Mouse (Mus musculus) right cerebral cortex, postnatal 4 days (tissue): ENCODE data around the gene Dnase2a.
A peak's percentile ranks its signal among the peaks of the same experiment; 100 is the strongest.
"Not testable (repeated sequence)": the region's sequence is repeated elsewhere in the genome, so short reads cannot be mapped to it uniquely, and the experiment has no call there.

Source experiments
- DNase-seq: peaks from one replicate; pipeline ENCODE4 v3.0.0-alpha.2; 2022

The Dnase2a gene

DNA sequence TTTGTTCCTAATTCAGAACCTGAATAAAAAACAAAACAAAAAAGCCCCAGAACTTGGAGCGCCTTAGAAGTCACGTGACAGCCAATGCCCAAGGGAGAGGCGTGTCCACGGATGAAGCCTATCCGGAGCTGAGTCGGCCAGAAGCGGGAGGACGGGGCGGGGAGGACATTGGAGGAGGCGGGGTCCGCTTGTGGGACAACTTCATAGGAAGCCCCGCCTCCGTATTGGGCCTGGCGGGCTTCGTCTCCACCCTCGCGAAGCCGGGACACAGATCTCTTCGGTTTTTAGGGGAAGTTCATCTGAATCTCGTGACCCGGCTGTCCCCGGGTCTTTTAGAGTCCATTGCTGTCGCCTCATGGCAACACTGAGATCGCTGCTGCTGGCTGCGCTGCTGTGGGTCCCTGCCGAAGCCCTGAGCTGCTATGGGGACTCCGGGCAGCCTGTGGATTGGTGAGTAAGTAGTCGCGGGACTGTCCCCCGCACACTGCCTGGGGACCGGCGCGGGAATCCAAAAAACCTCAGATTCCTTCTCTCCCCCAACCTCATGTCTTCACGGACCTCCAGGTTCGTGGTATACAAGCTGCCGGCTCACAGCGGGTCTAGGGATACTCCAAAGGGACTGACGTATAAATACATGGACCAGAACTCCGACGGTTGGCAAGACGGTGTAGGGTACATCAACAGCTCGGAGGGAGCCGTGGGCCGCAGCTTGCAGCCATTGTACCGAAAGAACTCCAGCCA, at the start of gene Dnase2a:
Gene Dnase2a, plus strand, starts transcription at position 140 of the 741 bp plus-strand sequence.
- DNase-seq = peak; percentile 71

DNA sequence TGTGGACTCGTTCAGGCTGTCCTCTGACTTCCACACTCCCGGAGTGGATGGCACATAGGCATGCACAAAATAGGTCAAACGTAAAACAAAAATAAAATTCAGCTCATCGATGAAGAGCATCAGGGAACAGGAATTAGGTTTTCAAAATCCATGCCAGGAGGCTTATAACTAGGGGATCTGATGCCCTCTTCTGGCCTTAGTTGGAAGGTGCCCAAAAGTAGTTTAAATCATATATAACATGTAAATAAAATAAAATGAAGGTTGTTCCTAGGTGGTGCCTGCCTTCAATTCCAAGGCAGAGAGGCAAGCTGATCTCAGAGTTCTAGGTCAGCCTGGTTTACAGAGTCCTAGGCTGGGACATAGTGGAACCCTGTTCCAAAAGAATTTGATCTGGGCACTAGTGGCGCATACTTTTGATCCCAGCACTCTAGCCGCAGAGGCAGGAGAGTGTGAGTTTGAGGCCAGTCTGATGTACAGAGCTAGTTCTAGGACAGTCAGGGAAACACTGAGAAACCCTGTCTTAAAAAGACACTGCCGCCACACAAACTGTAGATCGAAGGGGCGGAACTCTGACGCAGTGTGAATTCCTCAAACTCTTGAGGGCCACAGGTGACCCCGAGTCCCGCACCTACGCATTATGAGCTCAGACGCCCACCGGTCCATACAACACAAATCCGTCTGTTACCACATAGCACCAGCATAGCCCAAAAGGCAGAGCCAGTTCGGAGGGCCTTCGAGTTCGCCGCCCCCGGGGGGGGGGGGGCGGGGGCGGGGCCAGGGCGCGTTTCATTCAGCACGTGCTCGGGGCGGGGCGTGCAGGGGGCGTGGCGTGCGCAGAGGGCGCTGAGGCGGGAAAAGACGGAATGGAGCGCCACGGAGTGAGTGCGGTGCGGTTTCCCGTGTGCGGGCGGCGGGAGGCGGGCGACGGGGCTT, 36.7 kb upstream of the Dnase2a start, which contains the start of gene Syce2:
Gene Syce2, plus strand, starts transcription at position 736 of the 933 bp plus-strand sequence.
- peak; percentile 80 for DNase-seq

DNA sequence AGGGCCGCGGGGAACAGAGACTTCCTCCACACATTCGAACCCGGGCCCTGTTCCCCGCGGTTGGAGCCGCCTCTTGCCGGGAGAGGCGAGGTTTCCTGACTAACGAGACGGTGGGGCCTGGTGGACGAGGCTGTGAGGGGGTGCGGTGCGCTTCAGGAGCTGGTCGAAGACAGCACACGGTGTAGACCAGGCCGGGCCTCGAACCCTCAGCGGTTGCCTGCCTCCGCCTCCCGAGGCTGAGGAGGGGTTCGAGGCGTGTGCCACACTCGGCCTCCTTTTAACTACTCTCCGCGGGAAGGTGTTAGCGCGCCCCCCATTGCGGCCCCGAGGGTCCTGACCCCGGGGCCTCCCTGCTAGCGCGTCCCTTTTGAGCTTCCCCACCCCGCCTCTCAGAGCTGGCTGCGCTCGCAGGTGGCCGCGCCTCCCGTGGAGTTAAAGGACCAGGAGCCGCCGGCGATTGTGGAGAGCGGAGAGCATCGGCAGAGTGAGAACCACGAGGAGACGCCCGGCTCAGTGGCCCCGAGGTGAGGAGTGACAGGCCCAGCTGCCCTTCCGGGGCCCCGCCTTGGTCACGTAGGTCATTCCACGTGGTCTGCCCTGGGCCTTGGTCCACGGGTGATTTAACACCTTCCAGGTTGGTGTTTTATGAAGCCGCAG, 35.9 kb upstream of the Dnase2a start:
- peak; percentile 29 for DNase-seq

DNA sequence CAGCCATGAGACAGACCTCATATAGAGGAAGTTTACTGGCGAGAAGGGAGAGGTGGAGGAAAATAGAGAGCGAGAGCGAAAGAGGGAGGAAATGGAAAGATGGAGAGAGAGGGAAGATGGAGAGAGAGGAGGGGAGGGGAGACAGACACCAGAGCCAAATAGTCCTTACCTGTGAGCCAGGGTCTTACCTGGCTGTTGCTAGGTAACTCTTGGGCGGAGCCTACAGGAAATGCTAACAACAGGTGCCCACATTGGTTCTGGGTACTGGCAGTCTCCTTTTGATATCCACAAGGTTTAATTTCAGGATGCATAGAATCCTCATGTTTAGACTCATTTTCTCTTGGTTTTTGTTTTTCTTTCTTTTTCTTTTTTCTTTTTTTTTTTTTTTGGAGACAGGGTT, 35.3 kb upstream of the Dnase2a start:
- DNase-seq = no peak

DNA sequence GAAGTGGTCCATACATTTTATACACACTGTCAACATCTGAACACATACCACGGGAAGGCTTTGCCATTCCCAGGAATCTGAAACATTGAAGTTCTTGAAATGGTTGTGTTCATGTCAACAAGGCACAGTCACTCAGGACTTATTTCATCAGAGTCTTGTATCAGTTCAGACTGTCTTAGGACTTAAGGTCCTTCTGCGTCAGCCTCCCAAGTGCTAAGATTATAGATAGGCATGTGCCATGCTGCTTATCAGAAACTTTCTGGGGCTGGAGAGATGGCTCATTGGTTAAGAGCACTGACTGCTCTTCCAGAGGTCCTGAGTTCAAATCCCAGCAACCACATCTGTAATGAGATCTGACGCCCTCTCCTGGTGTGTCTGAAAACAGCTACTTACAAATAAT, 34.0 kb upstream of the Dnase2a start:
- no peak for DNase-seq

DNA sequence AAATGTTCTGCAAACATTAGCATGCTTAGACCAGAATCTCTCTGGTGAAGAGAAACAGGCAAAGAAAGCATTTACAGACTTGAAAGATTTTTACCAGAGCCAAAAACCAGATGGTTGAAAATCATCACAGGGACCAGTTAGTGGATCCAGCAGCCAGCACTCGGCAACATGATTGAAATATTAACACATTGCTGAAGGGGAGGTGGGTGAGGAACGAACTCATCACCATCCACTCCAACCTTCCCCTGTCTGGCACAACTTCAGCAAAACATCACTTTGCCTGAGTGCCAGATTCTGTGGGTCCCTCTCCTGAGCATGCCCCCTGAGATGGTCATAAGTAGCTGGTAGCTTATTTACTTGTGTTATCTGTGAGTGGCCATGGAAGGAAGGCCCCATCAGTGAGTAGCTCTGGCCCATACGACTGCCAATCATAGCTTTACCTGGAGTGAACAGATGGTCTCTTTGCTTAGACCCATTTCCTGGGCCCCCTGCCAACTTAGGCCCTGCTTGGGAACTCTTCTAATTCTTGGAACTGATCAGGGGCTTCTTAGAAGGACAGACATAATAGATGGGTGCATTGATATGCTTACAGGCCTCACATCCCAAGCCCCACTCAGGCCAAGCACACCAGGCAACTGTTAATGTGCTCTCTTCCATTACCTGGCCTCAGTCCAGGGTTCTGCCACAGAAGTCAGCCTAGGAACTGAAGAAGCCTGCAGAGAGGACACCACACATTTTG, 30.9 kb upstream of the Dnase2a start:
- no peak for DNase-seq

DNA sequence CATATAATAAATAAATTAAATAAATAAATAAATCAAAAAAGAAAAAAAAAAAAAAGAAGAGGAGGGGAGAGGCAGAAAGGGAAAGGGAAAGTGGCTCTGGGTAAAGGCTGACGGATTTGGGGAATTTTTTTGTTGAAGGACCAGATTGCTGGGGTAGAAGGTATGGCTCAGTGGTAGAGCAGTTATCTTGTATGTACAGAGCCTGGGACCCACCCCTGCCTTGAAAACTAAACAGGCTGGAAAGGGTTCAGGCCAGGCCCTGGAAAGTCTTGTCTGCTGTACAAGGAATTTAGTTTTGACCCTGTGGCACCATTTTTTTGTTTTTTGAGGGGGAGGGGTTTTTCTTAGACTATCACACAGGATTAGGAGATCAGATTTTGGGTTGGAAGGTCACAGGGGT, 29.4 kb upstream of the Dnase2a start:
- no peak for DNase-seq

DNA sequence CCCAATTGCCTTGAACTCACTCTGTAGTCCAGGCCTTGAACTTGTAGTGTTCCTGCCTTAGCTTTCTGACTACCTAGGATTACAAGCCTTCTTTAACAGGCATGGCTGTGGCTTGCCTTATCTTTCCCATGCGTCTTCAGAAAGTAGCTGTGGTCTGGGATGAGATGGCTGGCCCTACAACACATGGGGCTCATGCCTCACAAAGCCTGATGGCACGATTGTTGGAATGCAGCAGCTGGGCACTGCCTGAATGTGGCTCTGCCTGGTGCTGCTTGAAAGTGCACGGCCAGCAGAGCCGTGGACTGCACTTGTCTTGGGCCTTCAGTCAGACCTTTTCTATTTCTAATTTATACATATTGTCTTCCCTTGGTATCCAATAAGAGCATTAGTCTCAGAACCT, 23.6 kb upstream of the Dnase2a start:
- DNase-seq = no peak

DNA sequence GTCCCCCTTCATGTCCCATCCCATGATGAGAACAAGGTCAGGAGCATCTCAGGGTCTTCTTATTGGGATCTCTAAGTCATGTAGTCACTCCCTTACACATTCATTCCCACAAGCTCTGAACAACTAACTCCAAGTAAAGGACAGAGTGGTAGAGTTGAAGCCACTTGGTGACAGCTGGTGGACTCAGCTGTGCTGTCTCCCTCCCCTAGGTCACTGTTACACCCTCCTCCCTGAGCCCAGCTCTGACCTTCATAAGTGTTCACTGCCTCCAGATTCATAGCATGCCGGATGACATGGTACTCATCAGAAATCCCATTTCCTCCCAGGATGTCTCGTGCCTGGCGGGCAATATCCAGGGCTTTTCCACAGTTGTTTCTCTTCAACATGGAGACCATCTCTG, 20.1 kb upstream of the Dnase2a start:
- no peak for DNase-seq

DNA sequence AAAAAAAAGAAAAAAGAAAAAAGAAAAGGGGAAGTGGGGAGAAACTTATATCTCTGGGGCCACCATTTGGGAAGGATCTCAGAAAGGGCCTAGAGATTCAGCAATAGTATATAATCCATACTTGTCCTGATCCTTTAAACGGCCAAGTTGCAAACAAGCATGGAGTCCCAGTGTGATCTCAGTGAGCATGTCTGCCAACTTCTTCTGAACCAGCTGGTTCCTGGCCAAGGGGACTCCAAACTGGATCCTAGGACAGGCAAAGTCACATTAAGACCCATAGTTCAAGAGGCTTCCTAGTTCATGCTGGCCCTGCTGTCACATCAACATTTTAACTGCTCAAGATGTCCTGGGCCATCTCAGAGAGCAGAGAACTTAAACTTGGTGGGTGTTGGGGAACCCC, 19.2 kb upstream of the Dnase2a start:
- DNase-seq = no peak

DNA sequence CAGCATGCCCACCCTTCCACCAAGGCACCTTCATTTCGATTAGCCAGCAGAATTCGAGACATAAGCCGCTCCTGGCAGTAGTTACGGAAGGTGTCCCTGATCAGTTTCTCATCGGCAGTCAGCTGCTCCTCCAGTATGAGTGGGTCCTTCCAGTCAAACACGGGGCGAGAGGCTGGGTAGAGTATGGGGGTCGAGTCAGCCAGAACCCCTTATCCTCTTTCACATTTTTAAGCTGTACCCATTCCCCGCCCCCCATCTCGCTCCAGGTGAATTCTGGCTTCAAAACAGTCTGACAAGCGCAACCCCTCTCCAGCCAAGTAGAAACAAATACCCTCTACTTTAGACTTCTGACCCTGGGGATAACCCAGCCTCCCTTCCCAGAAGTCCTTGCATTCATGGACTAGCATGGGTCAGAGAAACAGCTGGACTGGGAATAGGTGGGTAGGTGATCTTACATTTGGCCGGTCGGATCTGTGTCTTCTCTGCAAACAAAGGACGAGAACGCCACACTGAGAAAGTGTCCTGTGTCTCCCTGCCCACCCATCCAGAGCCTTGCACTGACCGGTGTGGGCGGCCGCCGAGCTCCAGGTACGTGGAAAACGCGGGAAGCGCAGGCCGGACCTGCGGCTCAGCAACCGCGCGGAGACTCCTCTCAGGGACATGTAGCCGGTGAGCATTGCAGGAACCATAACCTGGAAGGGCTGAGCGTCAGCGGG, 15.2 kb upstream of the Dnase2a start:
- DNase-seq = no peak

DNA sequence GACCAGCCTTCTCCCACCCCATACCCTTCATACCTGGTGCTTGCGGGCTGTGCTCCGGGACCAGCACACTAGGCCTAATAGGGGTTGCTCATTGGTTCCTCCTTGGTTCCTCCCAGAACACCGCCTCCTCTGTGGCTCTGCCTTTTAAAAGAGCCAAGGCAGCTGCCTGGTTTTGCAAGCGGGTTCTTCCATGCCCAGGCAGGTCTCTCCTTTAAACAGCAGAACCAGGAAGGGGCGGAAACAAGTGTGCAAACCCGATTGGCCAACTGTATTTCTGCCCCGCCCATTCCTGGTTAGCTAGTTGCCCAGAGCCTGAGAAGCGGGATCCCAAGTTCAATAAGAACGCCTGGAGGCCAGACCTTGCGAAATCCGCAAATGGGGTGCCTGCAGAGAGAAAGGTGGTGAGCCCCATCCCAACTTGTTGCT, 14.6 kb upstream of the Dnase2a start, which contains the start of gene Gcdh:
Gene Gcdh, minus strand, starts transcription at position 213 of the 426 bp plus-strand sequence.
- DNase-seq = peak; percentile 72

DNA sequence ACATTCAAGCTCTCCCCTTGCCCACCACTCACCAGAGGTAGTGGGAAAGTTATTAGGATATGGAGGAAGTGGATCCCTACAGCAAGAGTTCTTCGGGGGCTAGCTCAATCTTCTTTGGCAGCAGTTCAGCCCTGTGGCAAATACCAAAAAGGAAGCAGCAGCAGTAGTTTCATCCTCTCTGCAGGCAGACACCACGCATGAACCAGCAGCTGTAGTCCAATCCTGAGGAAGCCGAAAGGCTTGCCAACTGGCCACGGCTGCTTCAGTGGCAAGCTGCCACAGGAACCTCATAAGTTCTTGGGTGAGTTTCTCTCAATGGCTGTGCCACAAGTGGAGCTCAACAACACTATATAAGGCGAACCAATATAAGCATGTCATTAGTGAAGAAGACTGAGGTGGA, 12.4 kb upstream of the Dnase2a start:
- DNase-seq = no peak

DNA sequence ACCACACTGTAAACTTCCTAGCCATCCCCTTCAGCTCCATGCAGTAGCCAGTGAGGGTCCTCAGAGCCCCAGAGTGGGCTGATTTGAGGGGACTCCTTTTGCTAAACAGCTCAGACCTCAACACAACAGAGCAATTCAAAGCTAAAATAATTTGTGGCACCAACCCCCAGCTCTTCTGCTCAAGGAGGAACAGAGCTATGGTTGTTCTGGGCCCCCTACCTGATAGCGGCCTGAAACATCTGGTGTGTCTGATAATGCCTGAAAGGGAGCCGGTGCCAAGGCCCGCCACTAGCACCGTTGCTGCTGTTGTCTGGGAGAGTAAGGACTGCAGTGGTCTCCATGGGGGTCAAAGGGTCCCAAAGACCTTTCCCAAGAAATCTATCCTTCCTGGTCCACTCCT, 7.3 kb upstream of the Dnase2a start:
- no peak for DNase-seq

DNA sequence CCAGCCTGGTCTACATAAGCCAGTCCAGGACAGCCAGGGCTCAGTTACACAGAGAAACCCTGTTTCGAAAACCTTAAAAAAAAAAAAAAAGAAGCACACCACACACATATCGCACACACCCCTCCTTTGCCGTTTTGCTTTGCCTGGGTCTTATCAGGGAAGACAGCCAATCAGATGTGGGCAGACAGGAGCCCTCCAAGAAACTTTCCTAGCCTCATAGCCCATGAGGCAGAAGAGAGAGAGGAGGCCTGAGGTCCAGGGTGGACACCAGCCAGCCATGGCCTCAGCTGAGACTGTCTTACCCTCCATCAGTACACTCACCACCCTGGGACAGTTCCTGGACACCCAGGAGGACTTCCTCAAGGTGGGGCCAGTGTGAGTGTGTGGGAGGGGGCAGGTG, 6.6 kb upstream of the Dnase2a start, which contains the start of gene Klf1:
Gene Klf1, plus strand, starts transcription at position 177 of the 400 bp plus-strand sequence.
- DNase-seq = no peak

DNA sequence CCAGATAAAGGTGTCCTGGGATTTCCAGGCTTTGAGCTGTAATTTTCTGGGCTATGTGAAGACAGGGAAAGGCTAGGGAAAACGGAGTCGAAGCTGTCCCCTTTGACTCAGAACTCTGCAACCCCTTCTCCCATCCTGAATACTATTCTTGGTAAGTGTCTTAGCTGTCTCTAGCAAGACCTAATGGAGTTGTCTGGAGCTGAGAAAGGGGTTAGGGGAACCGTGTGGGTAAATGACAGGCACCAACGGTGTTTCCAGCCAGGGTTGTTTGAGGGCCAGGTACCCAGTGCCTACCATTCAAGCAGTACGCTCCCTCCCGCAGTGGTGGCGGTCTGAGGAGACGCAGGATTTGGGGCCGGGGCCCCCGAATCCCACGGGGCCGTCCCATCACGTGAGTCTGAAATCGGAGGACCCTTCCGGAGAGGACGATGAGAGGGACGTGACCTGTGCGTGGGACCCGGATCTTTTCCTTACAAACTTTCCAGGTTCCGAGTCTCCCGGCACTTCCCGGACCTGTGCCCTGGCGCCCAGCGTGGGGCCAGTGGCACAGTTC, 5.9 kb upstream of the Dnase2a start:
- no peak for DNase-seq

DNA sequence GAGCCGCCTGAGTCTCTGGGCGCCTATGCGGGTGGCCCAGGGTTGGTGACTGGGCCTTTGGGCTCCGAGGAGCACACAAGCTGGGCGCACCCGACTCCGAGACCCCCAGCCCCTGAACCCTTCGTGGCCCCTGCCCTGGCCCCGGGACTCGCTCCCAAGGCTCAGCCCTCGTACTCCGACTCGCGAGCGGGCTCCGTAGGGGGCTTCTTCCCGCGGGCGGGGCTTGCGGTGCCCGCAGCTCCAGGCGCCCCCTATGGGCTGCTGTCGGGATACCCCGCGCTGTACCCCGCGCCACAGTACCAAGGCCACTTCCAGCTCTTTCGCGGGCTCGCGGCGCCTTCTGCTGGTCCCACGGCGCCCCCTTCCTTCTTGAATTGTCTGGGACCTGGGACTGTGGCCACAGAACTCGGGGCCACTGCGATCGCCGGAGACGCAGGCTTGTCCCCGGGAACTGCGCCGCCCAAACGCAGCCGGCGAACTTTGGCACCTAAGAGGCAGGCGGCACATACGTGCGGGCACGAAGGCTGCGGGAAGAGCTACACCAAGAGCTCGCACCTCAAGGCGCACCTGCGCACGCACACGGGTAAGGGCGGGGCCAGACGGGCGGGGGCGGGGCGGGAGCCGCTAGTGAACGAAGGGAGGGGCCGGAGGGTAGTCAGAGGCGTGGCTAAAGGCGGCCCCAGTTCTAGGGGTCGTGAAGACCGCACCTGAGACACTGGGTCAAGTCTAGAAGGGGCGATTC, 5.3 kb upstream of the Dnase2a start:
- DNase-seq = peak; percentile 92

DNA sequence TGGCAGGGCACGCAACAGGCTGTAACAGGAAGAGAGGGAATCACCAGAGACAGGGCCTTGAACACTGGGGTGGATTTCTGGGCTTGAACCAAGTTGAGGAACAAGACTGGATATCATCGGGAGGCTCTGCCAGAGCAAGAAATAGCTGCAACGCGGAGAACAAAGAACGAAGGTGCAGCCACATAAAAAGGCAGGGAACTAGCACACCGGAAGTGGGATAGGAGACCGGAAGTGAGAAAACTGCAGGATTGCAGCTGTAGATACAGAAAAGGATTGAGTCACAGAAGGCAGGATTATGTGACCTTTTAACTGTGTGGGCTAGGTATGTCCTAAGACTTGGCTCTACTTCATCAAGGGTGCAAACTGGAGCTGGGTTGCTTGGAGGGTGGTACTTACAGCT, 4.0 kb upstream of the Dnase2a start:
- no peak for DNase-seq

DNA sequence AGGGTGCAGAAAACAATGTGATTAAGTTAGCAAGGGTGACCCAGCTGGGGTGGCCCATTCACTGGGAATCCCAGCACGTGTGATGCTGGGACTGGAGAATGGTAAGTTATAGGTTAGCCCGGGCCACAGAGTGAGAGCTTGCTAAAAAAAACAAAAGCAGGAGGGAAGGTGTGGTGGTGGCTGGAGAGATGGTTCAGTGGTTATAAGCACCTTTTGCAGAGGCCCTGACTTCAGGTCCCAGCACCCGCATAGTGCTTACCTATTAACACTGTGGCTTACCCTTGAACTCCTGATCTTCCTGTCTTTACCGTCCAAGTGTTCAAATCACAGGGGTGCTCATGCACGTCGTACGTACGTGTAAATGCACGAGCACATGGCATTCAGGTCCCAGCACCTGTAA, 1.3 kb upstream of the Dnase2a start:
- DNase-seq = no peak

DNA sequence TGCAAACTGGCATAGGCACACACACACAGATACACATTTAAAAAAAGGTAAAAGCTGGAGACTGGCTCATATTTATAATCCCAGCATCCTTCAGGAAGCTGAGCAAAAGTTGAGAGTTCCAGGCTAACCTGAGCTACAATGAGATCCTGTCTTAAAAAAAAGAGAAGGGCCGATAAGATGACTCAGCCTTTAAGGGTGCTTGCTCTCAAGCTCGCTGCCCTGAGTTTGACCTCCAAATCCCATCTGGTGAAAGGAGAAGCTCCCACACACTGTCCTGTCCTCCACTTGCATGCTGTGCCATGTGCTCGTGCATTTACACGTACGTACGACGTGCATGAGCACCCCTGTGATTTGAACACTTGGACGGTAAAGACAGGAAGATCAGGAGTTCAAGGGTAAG, 867 bp upstream of the Dnase2a start:
- DNase-seq = no peak

DNA sequence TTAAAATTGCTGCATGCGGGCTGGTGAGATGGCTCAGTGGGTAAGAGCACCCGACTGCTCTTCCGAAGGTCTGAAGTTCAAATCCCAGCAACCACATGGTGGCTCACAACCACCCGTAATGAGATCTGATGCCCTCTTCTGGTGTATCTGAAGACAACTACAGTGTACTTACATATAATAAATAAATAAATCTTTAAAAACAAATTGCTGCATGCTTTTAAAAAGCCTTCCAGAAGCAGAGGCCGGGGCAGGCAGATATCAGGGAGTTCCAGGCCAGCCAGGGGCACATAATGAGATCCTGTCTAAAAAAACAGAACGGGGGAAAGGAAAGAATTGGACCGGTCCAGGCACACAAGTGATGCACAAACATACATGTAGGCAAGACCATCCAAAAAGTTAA, 381 bp upstream of the Dnase2a start:
- DNase-seq = not testable (repeated sequence)
